Mouse (Mus musculus): ENCODE data around the gene Impdh1. TPM values are rescaled to one million over a fixed set of nuclear protein-coding genes. Genes with fewer than 3 reads are reported as not detected.

Impdh1 gene
- polyA plus RNA-seq (2014; fragmentation: Illumina TruSeq; extraction: RNeasy Lipid Tissue Mini Kit (QIAGEN cat#74804); ENCODE audit: insufficient read depth, low read depth, low replicate concordance) = 101 TPM

GRCm38 (mm10) chr6:29215881-29216501 lies at the start of gene Impdh1:
Gene Impdh1, minus strand, starts transcription at chr6:29216364.

GRCm38 (mm10) chr6:29178888-29179658 lies 37.1 kb downstream of the Impdh1 start, which contains the start of gene Prrt4:
Gene Prrt4, minus strand, starts transcription at chr6:29179584.

GRCm38 (mm10) chr6:29164314-29165244 lies 51.6 kb downstream of the Impdh1 start, which contains the start of gene Rbm28:
Gene Rbm28, minus strand, starts transcription at chr6:29165006.

Other genes starting within 250 kb of the Impdh1 start
- 1.2 TPM for gene Lep, start 156.1 kb downstream of the Impdh1 start, polyA plus RNA-seq (2014; fragmentation: Illumina TruSeq; extraction: RNeasy Lipid Tissue Mini Kit (QIAGEN cat#74804); ENCODE audit: insufficient read depth, low read depth, low replicate concordance)
- 19.2 TPM for gene Rbm28, start 51.4 kb downstream of the Impdh1 start, polyA plus RNA-seq (2014; fragmentation: Illumina TruSeq; extraction: RNeasy Lipid Tissue Mini Kit (QIAGEN cat#74804); ENCODE audit: insufficient read depth, low read depth, low replicate concordance)
- 3.2 TPM for gene Prrt4, start 36.8 kb downstream of the Impdh1 start, polyA plus RNA-seq (2014; fragmentation: Illumina TruSeq; extraction: RNeasy Lipid Tissue Mini Kit (QIAGEN cat#74804); ENCODE audit: insufficient read depth, low read depth, low replicate concordance)
- 282 TPM for gene Hilpda, start 56.1 kb upstream of the Impdh1 start, polyA plus RNA-seq (2014; fragmentation: Illumina TruSeq; extraction: RNeasy Lipid Tissue Mini Kit (QIAGEN cat#74804); ENCODE audit: insufficient read depth, low read depth, low replicate concordance)
- gene Fam71f2, start 63.2 kb upstream of the Impdh1 start, polyA plus RNA-seq (2014; fragmentation: Illumina TruSeq; extraction: RNeasy Lipid Tissue Mini Kit (QIAGEN cat#74804); ENCODE audit: insufficient read depth, low read depth, low replicate concordance) = 4.0 TPM
- not detected for gene Fam71f1, start 102.8 kb upstream of the Impdh1 start, polyA plus RNA-seq (2014; fragmentation: Illumina TruSeq; extraction: RNeasy Lipid Tissue Mini Kit (QIAGEN cat#74804); ENCODE audit: insufficient read depth, low read depth, low replicate concordance)
- gene Calu, start 131.7 kb upstream of the Impdh1 start, polyA plus RNA-seq (2014; fragmentation: Illumina TruSeq; extraction: RNeasy Lipid Tissue Mini Kit (QIAGEN cat#74804); ENCODE audit: insufficient read depth, low read depth, low replicate concordance) = 128 TPM
- gene Opn1sw, start 172.1 kb upstream of the Impdh1 start, polyA plus RNA-seq (2014; fragmentation: Illumina TruSeq; extraction: RNeasy Lipid Tissue Mini Kit (QIAGEN cat#74804); ENCODE audit: insufficient read depth, low read depth, low replicate concordance) = 0.24 TPM
- 2.0 TPM for gene Ccdc136, start 179.9 kb upstream of the Impdh1 start, polyA plus RNA-seq (2014; fragmentation: Illumina TruSeq; extraction: RNeasy Lipid Tissue Mini Kit (QIAGEN cat#74804); ENCODE audit: insufficient read depth, low read depth, low replicate concordance)
- gene Flnc, start 216.9 kb upstream of the Impdh1 start, polyA plus RNA-seq (2014; fragmentation: Illumina TruSeq; extraction: RNeasy Lipid Tissue Mini Kit (QIAGEN cat#74804); ENCODE audit: insufficient read depth, low read depth, low replicate concordance) = 1.7 TPM